Comparison of ENCODE assay signal across 10 mouse cellular contexts in genomic region chr19:10323362-10323837, GRCm38 (mm10). TPM values are rescaled to one million over a fixed set of nuclear protein-coding genes. Genes with fewer than 3 reads are reported as not detected.
DNase-seq lines count a peak whose midpoint lies in the region; ATAC-seq and TF ChIP-seq lines count a peak whose summit lies in the region.
"Had no signal": no experiment of that assay in that cellular context is flagged by ENCODE, and none has a peak within 500 bp of the region (broad histone marks: within the 10 kb centered on the region; RNA-seq: fewer than 3 reads in every experiment).

No protein-coding gene starts in this region.

- no peak overlapping the region for H3K27ac ChIP-seq in liver, postnatal 0 days (ENCODE audit: low read depth)
- no peak overlapping the region for H3K27ac ChIP-seq in liver, embryonic 12.5 days
- no peak overlapping the region for H3K27ac ChIP-seq in lung, embryonic 16.5 days (ENCODE audit: low read length)
- no peak overlapping the region for H3K27ac ChIP-seq in stomach, embryonic 16.5 days (ENCODE audit: low read length)
- H3K27ac ChIP-seq: heart, embryonic 15.5 days; liver, embryonic 15.5 days had no signal

- no peak overlapping the region for H3K4me2 ChIP-seq in liver, postnatal 0 days (ENCODE audit: low read depth, low read length)
- H3K4me2 ChIP-seq in liver, embryonic 12.5 days = no peak overlapping the region
- H3K4me2 ChIP-seq in lung, embryonic 16.5 days (ENCODE audit: low read depth, low read length) = no peak overlapping the region
- no peak overlapping the region for H3K4me2 ChIP-seq in stomach, embryonic 16.5 days (ENCODE audit: low read depth, low read length)
- H3K4me2 ChIP-seq: heart, embryonic 15.5 days; liver, embryonic 15.5 days had no signal

- intact Hi-C loops in gastrocnemius, postnatal 14 days (cut with DNase I; ENCODE audit: low total_unique reads) = no loop called here

- no peaks in the 10 kb centered on the region for H3K4me1 ChIP-seq in liver, postnatal 0 days (ENCODE audit: insufficient read depth)
- H3K4me1 ChIP-seq in liver, embryonic 12.5 days = no peaks in the 10 kb centered on the region
- H3K4me1 ChIP-seq in lung, embryonic 16.5 days (replicated peaks; ENCODE audit: control insufficient read depth, insufficient read depth, low read length) = peaks cover 4% of the 10 kb centered on the region; the same call in 1 of the 2 replicates
- H3K4me1 ChIP-seq in stomach, embryonic 16.5 days (ENCODE audit: control insufficient read depth, insufficient read depth, low read length) = peaks cover 8% of the 10 kb centered on the region
- H3K4me1 ChIP-seq: liver, embryonic 15.5 days had no signal

- H3K27me3 ChIP-seq in liver, postnatal 0 days (ENCODE audit: insufficient read depth, low read length) = no peaks in the 10 kb centered on the region
- no peaks in the 10 kb centered on the region for H3K27me3 ChIP-seq in liver, embryonic 12.5 days (replicated peaks)
- no peaks in the 10 kb centered on the region for H3K27me3 ChIP-seq in lung, embryonic 16.5 days (ENCODE audit: control insufficient read depth, insufficient read depth, low read depth, low read length)
- H3K27me3 ChIP-seq in stomach, embryonic 16.5 days (ENCODE audit: control insufficient read depth, insufficient read depth, low read length) = no peaks in the 10 kb centered on the region

- no peaks in the 10 kb centered on the region for H3K9me3 ChIP-seq in liver, postnatal 0 days (ENCODE audit: low read length)
- H3K9me3 ChIP-seq in liver, embryonic 12.5 days (replicated peaks) = no peaks in the 10 kb centered on the region
- no peaks in the 10 kb centered on the region for H3K9me3 ChIP-seq in lung, embryonic 16.5 days (ENCODE audit: control insufficient read depth, low read length)
- no peaks in the 10 kb centered on the region for H3K9me3 ChIP-seq in stomach, embryonic 16.5 days (replicated peaks; ENCODE audit: control insufficient read depth, low read length)
- H3K9me3 ChIP-seq: heart, embryonic 15.5 days; liver, embryonic 15.5 days had no signal

- no peak for TF ChIP-seq CTCF in liver, postnatal 0 days (IDR thresholded peaks at IDR 0.05; ENCODE audit: low read depth)

- DNase-seq in adrenal gland, adult (ENCODE audit: inconsistent age in 2 of 2, low spot score in 1 of 2) = peak; percentile 43 to 80
- no peak for DNase-seq in adrenal gland, adult 18-20 months (ENCODE audit: low spot score in 2 of 2)
- DNase-seq in liver, postnatal 0 days = peak; percentile 24
- DNase-seq in gastrocnemius, postnatal 14 days = no peak
- no peak for DNase-seq in right cerebral cortex, postnatal 4 days

- no peak for TF ChIP-seq EP300 in liver, postnatal 0 days (IDR thresholded peaks at IDR 0.05; ENCODE audit: low read depth)

- no peak overlapping the region for H3K9ac ChIP-seq in liver, postnatal 0 days (replicated peaks)
- H3K9ac ChIP-seq in liver, embryonic 12.5 days = no peak overlapping the region
- no peak overlapping the region for H3K9ac ChIP-seq in lung, embryonic 16.5 days (ENCODE audit: low read length)
- H3K9ac ChIP-seq in stomach, embryonic 16.5 days (ENCODE audit: low read length) = no peak overlapping the region
- H3K9ac ChIP-seq: heart, embryonic 15.5 days; liver, embryonic 15.5 days had no signal

- H3K36me3 ChIP-seq in liver, postnatal 0 days (replicated peaks; ENCODE audit: insufficient read depth, low read length) = no peaks in the 10 kb centered on the region
- H3K36me3 ChIP-seq in liver, embryonic 12.5 days = no peaks in the 10 kb centered on the region
- H3K36me3 ChIP-seq in lung, embryonic 16.5 days (ENCODE audit: control insufficient read depth, insufficient read depth, low read length) = no peaks in the 10 kb centered on the region
- no peaks in the 10 kb centered on the region for H3K36me3 ChIP-seq in stomach, embryonic 16.5 days (ENCODE audit: control insufficient read depth, insufficient read depth, low read length)
- H3K36me3 ChIP-seq: heart, embryonic 15.5 days; liver, embryonic 15.5 days had no signal

- no peak overlapping the region for H3K4me3 ChIP-seq in liver, postnatal 0 days (ENCODE audit: low read depth, low read length)
- H3K4me3 ChIP-seq in liver, embryonic 12.5 days = no peak overlapping the region
- no peak overlapping the region for H3K4me3 ChIP-seq in lung, embryonic 16.5 days (ENCODE audit: low read length)
- H3K4me3 ChIP-seq in stomach, embryonic 16.5 days (replicated peaks; ENCODE audit: low read length) = no peak overlapping the region
- H3K4me3 ChIP-seq: heart, embryonic 15.5 days; liver, embryonic 15.5 days had no signal

- no peak for ATAC-seq in liver, postnatal 0 days
- no peak for ATAC-seq in liver, embryonic 12.5 days
- peak; percentile 73 for ATAC-seq in lung, embryonic 16.5 days (ENCODE audit: low read depth)
- ATAC-seq in stomach, embryonic 16.5 days (ENCODE audit: insufficient read depth, low FRiP score) = peak; percentile 51; the same call in 1 of the 2 replicates

- 24% methylated on average over 9 of the region's 9 CpGs for WGBS in liver, postnatal 0 days (ENCODE audit: insufficient replicate concordance)
- WGBS in liver, embryonic 12.5 days (ENCODE audit: insufficient replicate concordance) = 38% methylated on average over 9 of the region's 9 CpGs
- 5% methylated on average over 9 of the region's 9 CpGs for WGBS in lung, embryonic 16.5 days
- WGBS in stomach, embryonic 16.5 days = 15% methylated on average over 9 of the region's 9 CpGs

RNA-seq across cellular contexts. Expression of gene Dagla, which starts 18.7 kb away (rescaled TPM):
- 10 to 100 TPM in 1 of 2 experiments, 1 to 10 TPM in 1; 6.2 to 12.5 TPM for total RNA-seq in adrenal gland, adult 18-20 months (2021)
- 0.21 and 0.28 TPM in 2 replicates for polyA plus RNA-seq in liver, postnatal 0 days (2015; fragmentation: Nextera tagmentation; extraction: Ambion mirVana)
- 0.55 and 0.56 TPM in 2 replicates for polyA plus RNA-seq in liver, embryonic 12.5 days (2016; fragmentation: Nextera tagmentation; extraction: Ambion mirVana)
- polyA plus RNA-seq in lung, embryonic 16.5 days (2015; fragmentation: Nextera tagmentation; extraction: Ambion mirVana) = 3.0 and 3.2 TPM in 2 replicates
- polyA plus RNA-seq in stomach, embryonic 16.5 days (2015; fragmentation: Nextera tagmentation; extraction: Ambion mirVana) = 2.9 and 3.4 TPM in 2 replicates
- 1 to 10 TPM; 6.3 to 7.3 TPM for total RNA-seq in gastrocnemius, postnatal 14 days (2021)

Comparison
In these comparisons a context has a peak if more than half of its experiments do, and no peak if none do; other contexts are left out.
1. DNase-seq: peak in adrenal gland, adult (2 of 2) and liver, postnatal 0 days (single experiment); none in adrenal gland, adult 18-20 months (0 of 2), gastrocnemius, postnatal 14 days (single experiment) and right cerebral cortex, postnatal 4 days (single experiment).
2. ATAC-seq: peak in lung, embryonic 16.5 days (single experiment) and stomach, embryonic 16.5 days (single experiment); none in liver, postnatal 0 days (single experiment) and liver, embryonic 12.5 days (single experiment).